Mouse (Mus musculus): ENCODE data around the gene Grasp.

DNA sequence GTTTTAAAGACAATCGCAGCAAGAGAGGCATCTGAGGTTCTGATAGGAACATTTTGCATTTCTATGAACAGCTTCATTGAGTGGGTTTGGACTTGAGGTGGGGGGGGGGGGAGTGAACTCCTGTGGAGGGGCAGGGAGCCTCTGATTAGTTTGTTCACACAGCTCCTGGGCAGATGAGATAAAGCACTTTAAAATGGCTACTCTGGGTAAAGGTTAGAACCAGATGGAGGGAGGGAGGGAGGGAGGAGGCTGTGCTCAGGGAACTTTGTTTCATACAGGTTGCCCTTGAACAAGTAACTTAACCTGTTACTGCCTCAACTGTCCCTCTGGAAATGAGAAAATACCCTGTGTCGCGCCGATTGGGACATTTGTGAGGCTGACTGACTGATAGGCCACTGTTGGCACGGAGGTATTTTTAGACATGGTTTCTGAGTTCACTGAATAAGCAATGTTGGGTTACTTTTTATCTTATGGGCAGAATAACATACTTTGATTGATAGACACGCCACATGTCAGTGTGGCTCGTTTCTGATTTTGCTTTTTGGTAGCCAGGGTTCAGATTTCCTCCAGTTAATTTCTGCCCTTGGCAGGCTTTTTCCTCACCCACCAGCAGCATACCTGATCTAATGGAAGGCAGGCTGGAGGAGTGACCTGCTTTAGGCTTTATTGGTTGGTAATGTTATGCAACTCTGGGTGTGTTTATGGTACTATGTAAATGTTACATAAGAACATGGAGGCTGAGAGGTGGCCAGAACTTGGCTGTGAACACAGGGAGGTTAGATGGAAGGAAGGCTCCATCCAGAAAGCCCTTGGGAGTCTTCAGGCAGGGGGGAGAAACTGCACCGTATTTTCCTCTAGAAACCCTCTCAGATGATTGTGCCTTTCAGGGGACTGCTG is 46.9 kb upstream of the Grasp start:
- TF ChIP-seq CTCF (IDR thresholded peaks at IDR 0.05; ENCODE audit: low read depth, low read length) (no peak), POLR2A (IDR thresholded peaks at IDR 0.05; ENCODE audit: extremely low read depth, insufficient read depth, low read length) (no peak)

All from liver, adult 2 months (tissue).